Mouse (Mus musculus) kidney, postnatal 25 days (tissue): ENCODE data around the gene Xlr4c.
"Not testable (repeated sequence)": the region's sequence is repeated elsewhere in the genome, so short reads cannot be mapped to it uniquely, and the experiment has no call there.

ENCODE experiments used
- DNase-seq, 2 experiments: peaks; one replicate each; pipeline ENCODE4 v3.0.0; 2021; ENCODE audit warnings: mixed read lengths in 2 of 2

The Xlr4c gene

DNA sequence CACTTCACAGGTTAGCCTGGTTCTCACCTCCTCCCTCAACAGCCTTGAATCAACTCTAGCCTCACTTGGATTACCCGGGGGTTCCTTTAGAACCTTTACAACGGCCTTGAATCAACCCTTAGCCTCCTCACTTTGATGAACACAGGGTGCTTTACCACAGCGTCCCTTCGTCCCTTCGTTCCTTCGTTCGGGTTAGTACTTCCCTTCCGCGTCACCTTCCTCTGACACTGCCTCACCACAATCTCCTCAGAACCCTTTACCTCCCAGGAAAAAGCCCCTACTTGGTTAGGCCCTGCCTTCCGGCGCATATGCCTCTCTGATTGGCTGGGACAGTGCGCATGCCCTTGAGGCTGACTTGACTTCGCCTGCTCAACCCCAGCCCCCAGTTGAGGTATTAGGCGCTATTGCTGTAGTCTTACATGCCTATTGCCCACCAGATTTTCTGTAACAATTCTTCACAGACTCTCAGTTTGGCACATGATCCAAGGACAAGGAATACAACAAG, at the start of gene Xlr4c:
Gene Xlr4c, minus strand, starts transcription at position 310 of the 505 bp plus-strand sequence.
- not testable (repeated sequence) for DNase-seq

DNA sequence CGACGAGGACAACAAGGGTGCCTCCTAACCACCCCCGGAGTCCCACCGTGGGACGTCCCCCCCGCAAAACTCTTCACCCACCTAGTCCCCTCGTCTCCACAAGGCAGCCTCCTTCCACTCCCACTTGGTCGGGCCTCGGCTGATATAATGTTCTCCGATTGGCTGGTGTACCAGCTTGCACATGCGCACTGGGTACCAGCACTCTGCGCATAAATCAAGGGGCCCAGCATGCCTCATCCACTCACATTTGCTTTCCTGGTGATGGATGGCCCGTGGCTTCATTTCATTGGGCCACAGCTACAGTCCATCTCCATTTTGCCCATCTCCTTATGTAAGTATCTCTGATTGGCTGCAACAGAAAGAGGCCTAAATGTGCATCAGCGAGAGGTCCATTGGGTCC, 22.3 kb upstream of the Xlr4c start, which contains the start of gene Xlr3c:
Gene Xlr3c, minus strand, starts transcription at position 121 of the 400 bp plus-strand sequence.
- peak in 1 of 2 experiments; percentile 29 for DNase-seq

DNA sequence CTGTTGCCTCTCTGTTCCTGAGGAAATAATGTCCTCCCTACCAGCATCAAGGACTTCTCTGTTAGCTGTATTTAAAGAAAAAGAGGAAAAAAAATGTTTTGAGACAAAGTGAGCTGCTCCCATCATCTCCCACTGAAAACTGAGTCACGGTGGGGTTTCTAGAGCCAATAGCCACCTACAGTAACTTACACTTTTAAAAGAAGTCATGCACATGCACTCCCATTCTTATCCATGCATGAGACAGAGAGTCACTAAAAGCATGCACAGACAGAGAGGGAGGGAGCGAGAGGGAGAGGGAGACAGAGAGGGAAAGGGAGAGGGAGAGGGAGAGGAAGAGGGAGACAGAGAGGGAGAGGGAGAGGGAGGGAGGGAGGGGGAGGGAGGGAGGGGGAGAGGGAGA, 19.5 kb upstream of the Xlr4c start:
- not testable (repeated sequence) for DNase-seq

DNA sequence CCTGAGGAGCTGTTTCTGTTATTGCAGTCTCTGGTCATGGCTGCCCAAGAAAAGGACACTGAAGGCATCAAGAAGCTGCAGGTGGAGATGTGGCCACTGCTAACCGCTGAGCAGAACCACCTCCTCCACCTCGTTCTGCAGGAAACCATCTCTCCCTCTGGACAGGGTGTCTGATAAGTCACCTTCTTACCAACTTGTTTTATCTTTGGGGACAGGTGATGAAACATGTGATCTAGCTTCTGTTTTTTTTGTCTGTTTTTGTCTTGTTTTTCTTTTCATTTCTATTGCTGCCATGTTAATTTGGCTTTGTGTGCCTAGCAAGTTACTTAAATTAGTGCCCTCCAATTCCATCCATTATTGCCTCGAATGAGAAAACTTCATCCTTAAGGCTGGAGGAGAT, 13.6 kb downstream of the Xlr4c start:
- no peak for DNase-seq

DNA sequence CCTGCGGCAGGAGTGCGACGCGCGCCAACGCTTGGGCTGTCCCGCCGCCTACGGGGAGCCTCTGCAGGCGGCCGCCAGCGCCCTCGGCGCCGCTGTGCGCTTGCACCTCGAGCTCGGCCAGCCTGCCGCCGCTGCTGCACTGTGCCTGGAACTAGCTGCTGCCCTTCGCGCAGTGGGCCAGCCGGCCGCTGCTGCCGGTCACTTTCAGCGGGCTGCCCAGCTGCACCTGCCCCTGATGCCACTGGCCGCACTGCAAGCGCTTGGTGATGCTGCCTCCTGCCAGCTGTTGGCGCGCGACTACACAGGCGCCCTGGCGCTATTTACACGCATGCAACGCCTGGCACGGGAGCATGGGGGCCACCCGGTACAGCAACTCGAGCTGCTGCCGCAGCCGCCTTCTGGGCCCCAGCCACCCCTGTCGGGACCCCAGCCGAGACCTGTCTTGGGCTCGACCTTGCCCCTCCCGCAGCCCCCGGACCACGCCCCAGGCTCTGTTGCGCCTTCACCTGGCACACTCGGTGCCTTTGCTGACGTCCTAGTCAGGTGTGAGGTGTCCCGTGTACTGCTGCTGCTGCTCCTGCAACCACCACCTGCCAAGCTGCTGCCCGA, 14.2 kb downstream of the Xlr4c start:
- DNase-seq = peak; percentile 42 to 82

- DNase-seq = peak; percentile 79 to 90
Observed at GRCm38 (mm10) chrX:73227914-73228605, 14.9 kb downstream of the Xlr4c start, which contains the start of gene F8a. Gene F8a, plus strand, starts transcription at chrX:73228291.

GRCm38 (mm10) chrX:73225365-73225764, 17.6 kb downstream of the Xlr4c start:
- no peak for DNase-seq

GRCm38 (mm10) chrX:73213819-73214564, 28.9 kb downstream of the Xlr4c start, which contains the start of gene Xlr4b:
Gene Xlr4b, plus strand, starts transcription at chrX:73214333.
- DNase-seq = not testable (repeated sequence)

DNA sequence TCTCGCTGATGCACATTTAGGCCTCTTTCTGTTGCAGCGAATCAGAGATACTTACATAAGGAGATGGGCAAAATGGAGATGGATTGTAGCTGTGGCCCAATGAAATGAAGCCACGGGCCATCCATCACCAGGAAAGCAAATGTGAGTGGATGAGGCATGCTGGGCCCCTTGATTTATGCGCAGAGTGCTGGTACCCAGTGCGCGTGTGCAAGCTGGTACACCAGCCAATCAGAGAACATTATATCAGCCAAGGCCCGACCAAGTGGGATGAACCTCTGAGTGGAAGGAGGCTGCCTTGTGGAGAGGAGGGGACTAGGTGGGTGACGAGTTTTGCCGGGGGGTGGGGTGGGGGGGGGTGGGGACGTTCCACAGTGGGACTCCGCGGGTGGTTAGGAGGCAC, 51.0 kb downstream of the Xlr4c start, which contains the start of gene Xlr3b:
Gene Xlr3b, plus strand, starts transcription at position 274 of the 400 bp plus-strand sequence.
- DNase-seq = peak; percentile 24 to 64
